Mouse (Mus musculus): ENCODE data around the gene Hmgb2. TPM values are rescaled to one million over a fixed set of nuclear protein-coding genes. Genes with fewer than 3 reads are reported as not detected.

Gene Hmgb2
- polyA plus RNA-seq (2015; fragmentation: Nextera tagmentation; extraction: Ambion mirVana): 225 and 249 TPM in 2 replicates

DNA sequence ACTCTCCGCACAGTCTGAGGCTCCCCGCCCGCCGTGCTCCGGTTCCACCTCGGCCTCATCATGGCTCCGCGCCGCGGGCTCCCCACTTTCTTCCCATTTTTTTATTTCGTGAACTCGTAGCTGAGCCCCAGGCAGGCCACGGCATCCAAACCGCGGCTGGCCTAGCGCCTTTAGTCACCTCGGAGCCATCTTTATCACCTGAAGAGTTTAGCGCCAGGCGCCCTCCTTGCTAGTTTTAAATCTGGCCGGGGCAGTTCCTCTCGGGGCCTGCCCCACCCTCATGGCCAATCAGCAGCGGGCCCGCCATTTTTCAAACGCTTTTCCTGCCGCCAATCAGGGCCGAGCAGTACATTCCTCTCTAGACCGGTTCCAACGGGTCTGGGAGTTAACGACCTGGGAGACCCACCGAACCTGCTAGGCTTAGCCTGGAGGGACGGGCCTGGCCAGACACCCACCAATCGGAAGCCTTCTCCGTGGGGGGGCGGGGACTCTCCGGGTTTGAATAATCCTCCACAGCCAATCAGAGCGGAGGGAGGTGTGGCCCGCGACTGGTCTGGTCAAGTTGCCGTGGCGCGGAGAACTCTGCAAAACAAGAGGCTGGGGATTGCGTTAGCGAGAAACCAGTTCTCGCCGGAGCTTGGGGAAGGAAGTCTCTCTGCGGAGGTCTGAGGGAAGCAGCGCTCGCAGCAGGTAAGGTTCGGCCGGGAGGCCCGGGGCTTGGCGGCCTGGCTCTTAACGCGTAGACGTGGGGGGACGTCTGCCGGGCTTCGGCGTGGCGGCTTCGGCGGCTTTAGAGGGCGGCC is at the start of gene Hmgb2:
Gene Hmgb2 (plus strand): TSS at position 592 of the 803 bp plus-strand sequence.
- Histone ChIP-seq H3K4me1 (peaks cover 12% of the 10 kb centered on the region), H3K9me3 (no peaks in the 10 kb centered on the region), H3K4me2 (replicated peaks) (peak within 1 kb of the TSS; percentile 98), H3K36me3 (no peaks in the 10 kb centered on the region), H3K27ac (replicated peaks) (peak within 1 kb of the TSS; percentile 99), H3K4me3 (peak within 1 kb of the TSS; percentile 75), H3K27me3 (no peaks in the 10 kb centered on the region), H3K9ac (replicated peaks) (peak within 1 kb of the TSS; percentile 89)
- ATAC-seq (replicated peaks): peak; percentile 100
- WGBS: under 1% methylated on average over 63 of the region's 63 CpGs

GRCm38 (mm10) chr8:57462839-57463238 is 48.9 kb upstream of the Hmgb2 start:
- H3K4me2 ChIP-seq (replicated peaks): no peak overlapping the region
- H3K4me3 ChIP-seq: no peak overlapping the region
- H3K4me1 ChIP-seq: peaks cover 3% of the 10 kb centered on the region; the same call in 1 of the 2 replicates
- no peaks in the 10 kb centered on the region for H3K27me3 ChIP-seq
- no peaks in the 10 kb centered on the region for H3K9me3 ChIP-seq
- no peaks in the 10 kb centered on the region for H3K36me3 ChIP-seq
- ATAC-seq (replicated peaks): no peak
- no peak overlapping the region for H3K9ac ChIP-seq (replicated peaks)
- no peak overlapping the region for H3K27ac ChIP-seq (replicated peaks)
- 57% methylated on average over 1 of the region's 1 CpGs for WGBS

DNA sequence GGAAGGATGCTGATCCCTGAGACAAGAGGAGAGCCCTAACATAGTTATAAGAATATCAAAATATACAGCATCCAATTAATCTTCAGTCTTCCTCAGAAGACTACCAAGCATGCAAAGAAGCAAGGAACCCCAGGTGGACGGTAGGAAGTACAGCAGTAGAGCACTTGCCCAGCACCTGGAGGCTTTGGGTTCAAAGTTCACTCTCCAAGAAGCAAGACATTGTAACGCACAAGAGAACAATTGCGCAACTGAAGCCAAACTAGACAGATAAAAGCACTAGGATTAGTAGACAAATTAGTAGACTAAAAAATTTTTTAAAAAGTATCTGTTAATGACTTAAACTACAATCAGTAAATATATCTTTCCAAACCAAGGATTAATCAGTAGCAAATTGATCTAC is 48.0 kb upstream of the Hmgb2 start:
- no peak overlapping the region for H3K4me2 ChIP-seq (replicated peaks)
- 96% methylated on average over 3 of the region's 3 CpGs for WGBS

DNA sequence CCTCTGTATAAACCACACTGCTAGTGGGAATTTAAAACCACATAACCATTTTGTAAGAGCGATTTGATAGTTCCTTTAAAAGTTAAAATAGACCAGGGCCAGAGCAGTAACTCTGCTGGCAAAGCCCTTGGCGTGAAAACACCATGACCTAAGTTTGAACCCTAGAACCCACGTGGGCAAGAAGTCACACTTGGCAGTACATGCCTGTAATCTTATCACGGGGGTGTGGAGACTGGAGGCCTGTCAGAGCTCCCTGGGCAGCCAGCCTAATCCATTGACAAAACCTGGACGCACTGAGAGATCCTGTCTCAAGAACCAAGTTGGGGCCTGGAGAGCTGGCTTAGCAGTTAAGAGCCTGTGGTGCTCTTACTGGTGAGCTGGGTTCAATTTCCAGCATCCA is 43.1 kb upstream of the Hmgb2 start:
- no peak for ATAC-seq (replicated peaks)
- Histone ChIP-seq H3K9me3 (no peaks in the 10 kb centered on the region), H3K4me3 (no peak overlapping the region), H3K4me1 (no peaks in the 10 kb centered on the region), H3K9ac (replicated peaks) (no peak overlapping the region), H3K27me3 (no peaks in the 10 kb centered on the region), H3K4me2 (replicated peaks) (no peak overlapping the region), H3K36me3 (no peaks in the 10 kb centered on the region), H3K27ac (replicated peaks) (no peak overlapping the region)
- 53% methylated on average over 5 of the region's 5 CpGs for WGBS

More for the DNA sequence above, 48.0 kb upstream of the Hmgb2 start:
- Histone ChIP-seq H3K9ac (replicated peaks) (no peak overlapping the region), H3K4me3 (no peak overlapping the region), H3K27ac (replicated peaks) (no peak overlapping the region), H3K4me1 (no peaks in the 10 kb centered on the region), H3K9me3 (no peaks in the 10 kb centered on the region), H3K36me3 (no peaks in the 10 kb centered on the region), H3K27me3 (no peaks in the 10 kb centered on the region)
- ATAC-seq (replicated peaks): no peak

DNA sequence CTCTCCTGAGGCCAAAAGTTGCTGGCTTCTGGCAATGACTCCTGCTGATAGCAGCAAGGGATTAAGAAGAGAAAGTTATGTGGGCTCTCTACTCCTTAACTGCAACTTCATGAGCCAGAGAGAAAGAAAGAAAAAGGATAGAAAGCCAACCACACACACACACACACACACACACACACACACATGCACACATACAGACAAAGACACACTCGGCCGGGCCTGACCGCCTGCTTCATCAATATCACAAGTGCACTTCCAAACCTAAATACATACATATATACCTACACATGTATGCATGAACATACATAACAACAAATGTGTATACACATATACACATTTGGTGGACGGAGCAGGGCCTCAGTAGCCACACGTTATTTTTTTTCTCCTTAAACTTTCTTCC is 40.8 kb upstream of the Hmgb2 start:
- no peak overlapping the region for H3K4me3 ChIP-seq
- no peak for ATAC-seq (replicated peaks)
- no peak overlapping the region for H3K27ac ChIP-seq (replicated peaks)
- H3K9ac ChIP-seq (replicated peaks): no peak overlapping the region
- no peak overlapping the region for H3K4me2 ChIP-seq (replicated peaks)
- WGBS: 94% methylated on average over 5 of the region's 5 CpGs
- no peaks in the 10 kb centered on the region for H3K4me1 ChIP-seq
- H3K9me3 ChIP-seq: no peaks in the 10 kb centered on the region
- no peaks in the 10 kb centered on the region for H3K36me3 ChIP-seq
- no peaks in the 10 kb centered on the region for H3K27me3 ChIP-seq

- no peaks in the 10 kb centered on the region for H3K36me3 ChIP-seq
- H3K4me3 ChIP-seq: no peak overlapping the region
- no peaks in the 10 kb centered on the region for H3K4me1 ChIP-seq
- H3K9me3 ChIP-seq: no peaks in the 10 kb centered on the region
- no peak overlapping the region for H3K9ac ChIP-seq (replicated peaks)
- no peak for ATAC-seq (replicated peaks)
- no peak overlapping the region for H3K27ac ChIP-seq (replicated peaks)
- H3K27me3 ChIP-seq: no peaks in the 10 kb centered on the region
- H3K4me2 ChIP-seq (replicated peaks): no peak overlapping the region
- WGBS: 74% methylated on average over 6 of the region's 6 CpGs
Observed at GRCm38 (mm10) chr8:57473751-57474150, 38.0 kb upstream of the Hmgb2 start.

- Histone ChIP-seq H3K27ac (replicated peaks) (no peak overlapping the region), H3K9me3 (no peaks in the 10 kb centered on the region), H3K4me3 (no peak overlapping the region), H3K36me3 (peaks cover 22% of the 10 kb centered on the region), H3K9ac (replicated peaks) (no peak overlapping the region), H3K4me1 (no peaks in the 10 kb centered on the region), H3K27me3 (no peaks in the 10 kb centered on the region), H3K4me2 (replicated peaks) (no peak overlapping the region)
- no peak for ATAC-seq (replicated peaks)
- whole genome bisulfite sequencing: 78% methylated on average over 3 of the region's 3 CpGs
Observed at GRCm38 (mm10) chr8:57478406-57478805, 33.3 kb upstream of the Hmgb2 start.

- H3K9ac ChIP-seq (replicated peaks): no peak overlapping the region
- WGBS: 95% methylated on average over 8 of the region's 8 CpGs
- H3K27me3 ChIP-seq: no peaks in the 10 kb centered on the region
- H3K36me3 ChIP-seq: peaks cover 22% of the 10 kb centered on the region
- no peaks in the 10 kb centered on the region for H3K9me3 ChIP-seq
- H3K4me1 ChIP-seq: no peaks in the 10 kb centered on the region
- ATAC-seq (replicated peaks): no peak
- no peak overlapping the region for H3K4me3 ChIP-seq
- no peak overlapping the region for H3K4me2 ChIP-seq (replicated peaks)
- no peak overlapping the region for H3K27ac ChIP-seq (replicated peaks)
Observed at GRCm38 (mm10) chr8:57479700-57480099, 32.0 kb upstream of the Hmgb2 start.

DNA sequence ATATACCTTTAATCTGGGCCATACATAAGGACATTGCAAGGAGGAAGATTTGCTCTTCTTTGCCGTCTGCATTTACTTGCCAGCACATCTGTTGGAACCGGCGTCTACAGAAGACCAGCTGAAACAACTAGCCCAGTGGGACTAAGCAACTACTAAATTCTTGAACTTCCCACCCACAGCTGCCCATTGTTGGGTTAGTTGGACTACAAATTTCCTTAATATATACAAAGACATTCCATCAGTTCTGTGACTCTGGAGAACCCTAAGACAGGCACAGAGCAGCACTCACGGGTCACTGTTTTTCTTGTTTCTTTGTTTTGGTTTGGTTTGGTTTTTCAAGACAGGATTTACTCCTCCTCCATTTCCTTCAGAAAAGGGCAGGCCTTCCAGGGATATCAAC is 31.1 kb upstream of the Hmgb2 start:
- peaks cover 7% of the 10 kb centered on the region for H3K4me1 ChIP-seq
- no peak for ATAC-seq (replicated peaks)
- peaks cover 22% of the 10 kb centered on the region for H3K36me3 ChIP-seq
- H3K9me3 ChIP-seq: no peaks in the 10 kb centered on the region
- H3K27ac ChIP-seq (replicated peaks): no peak overlapping the region
- H3K9ac ChIP-seq (replicated peaks): no peak overlapping the region
- H3K27me3 ChIP-seq: no peaks in the 10 kb centered on the region
- 85% methylated on average over 4 of the region's 4 CpGs for WGBS
- H3K4me3 ChIP-seq: no peak overlapping the region
- no peak overlapping the region for H3K4me2 ChIP-seq (replicated peaks)

DNA sequence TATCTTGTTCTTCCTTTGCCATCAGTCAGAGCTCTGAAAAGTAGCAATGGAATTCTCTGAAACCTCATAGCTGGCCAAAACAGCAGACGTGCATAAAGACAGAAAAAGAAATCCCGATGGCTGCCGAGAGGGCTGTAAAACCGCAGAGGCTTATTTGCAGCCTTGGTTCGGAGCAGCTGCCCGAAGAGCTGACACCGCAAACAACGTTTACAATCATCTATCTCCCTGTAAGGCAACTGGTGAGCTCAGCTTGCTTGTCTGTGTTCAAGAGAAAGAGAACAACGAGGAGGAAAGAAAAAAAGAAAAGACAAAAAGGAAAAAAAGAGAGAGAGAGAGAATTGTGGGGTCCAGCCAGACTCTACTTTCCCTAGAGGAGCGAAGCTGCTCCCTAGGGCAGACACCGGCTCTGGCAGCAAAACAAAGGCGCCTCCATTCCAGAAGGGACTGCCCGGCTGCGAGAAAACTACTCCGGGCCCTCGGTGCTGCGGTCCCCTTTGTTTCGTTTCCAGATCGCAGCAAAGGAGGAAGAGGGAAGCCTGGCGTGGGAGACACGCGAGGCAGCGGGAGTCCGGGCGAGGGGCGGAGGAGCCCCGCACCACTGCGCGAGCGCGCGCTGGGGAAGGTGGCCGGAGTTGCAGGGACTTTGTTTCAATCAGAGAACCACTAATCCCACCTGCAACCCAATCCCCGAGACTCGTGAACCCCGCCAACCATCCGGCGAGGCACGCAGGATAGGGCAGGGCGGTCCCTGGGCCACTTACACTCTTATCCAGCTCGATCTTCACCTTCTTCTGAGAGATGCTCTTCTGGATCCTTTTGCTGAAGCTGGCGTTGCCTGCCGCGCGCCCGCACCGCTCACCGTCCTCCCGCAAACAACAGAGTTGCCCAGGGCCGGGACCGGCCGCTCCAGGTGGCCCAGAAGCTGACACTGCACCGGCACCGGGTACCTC is 24.9 kb upstream of the Hmgb2 start:
- Histone ChIP-seq H3K9me3 (no peaks in the 10 kb centered on the region), H3K4me1 (peaks cover 13% of the 10 kb centered on the region), H3K36me3 (peaks cover 10% of the 10 kb centered on the region), H3K4me3 (peak overlapping the region; percentile 98), H3K9ac (replicated peaks) (peak overlapping the region; percentile 97), H3K27ac (replicated peaks) (peak overlapping the region; percentile 99), H3K27me3 (no peaks in the 10 kb centered on the region), H3K4me2 (replicated peaks) (peak overlapping the region; percentile 83)
- under 1% methylated on average over 54 of the region's 54 CpGs for WGBS
- ATAC-seq (replicated peaks): peak; percentile 3

DNA sequence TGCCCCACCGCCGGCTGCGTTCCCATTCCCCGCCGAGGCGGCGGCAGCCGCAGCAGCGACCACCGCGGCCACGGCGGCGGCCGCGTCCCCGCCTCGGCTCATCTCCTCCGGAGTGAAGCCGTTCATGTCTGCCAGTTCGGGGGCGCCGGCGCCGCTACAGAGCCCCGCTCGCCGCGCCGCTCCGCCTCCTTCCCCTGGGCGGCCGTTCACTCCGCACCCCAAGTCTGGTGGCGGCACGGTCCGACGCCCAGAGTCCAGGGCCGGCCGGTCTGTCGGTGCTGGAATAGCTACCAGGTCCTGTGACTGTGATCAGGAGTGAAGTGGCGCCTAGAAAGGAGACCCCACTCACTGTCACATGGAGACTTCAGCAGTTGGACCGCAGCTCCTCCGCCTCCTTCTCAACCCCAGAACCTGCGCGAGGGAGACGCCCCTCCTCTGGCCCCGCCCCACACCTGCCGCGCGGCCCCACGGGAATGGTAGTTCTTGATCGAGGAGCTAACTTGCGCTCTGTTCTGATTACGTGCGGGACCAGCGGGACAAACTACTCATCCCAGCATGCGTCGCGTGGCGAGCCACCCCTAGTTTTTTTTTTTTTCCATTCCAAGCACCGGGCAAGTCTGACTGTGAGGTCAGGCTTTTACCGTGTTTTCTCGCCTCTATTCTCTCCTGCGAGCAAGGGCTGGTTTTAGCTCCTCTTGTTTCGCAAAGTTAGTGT is 24.1 kb upstream of the Hmgb2 start, which contains the start of gene Sap30:
Gene Sap30 (minus strand): TSS at position 420 of the 715 bp plus-strand sequence.
- H3K36me3 ChIP-seq: peaks cover 3% of the 10 kb centered on the region
- WGBS: under 1% methylated on average over 65 of the region's 66 CpGs
- ATAC-seq (replicated peaks): peak; percentile 98

More for the DNA sequence above, 24.1 kb upstream of the Hmgb2 start, which contains the start of gene Sap30:
- peak within 1 kb of the TSS; percentile 83 for H3K4me2 ChIP-seq (replicated peaks)
- H3K9ac ChIP-seq (replicated peaks): peak within 1 kb of the TSS; percentile 97
- H3K4me1 ChIP-seq: peaks cover 13% of the 10 kb centered on the region
- H3K4me3 ChIP-seq: peak within 1 kb of the TSS; percentile 98
- no peaks in the 10 kb centered on the region for H3K9me3 ChIP-seq
- peak within 1 kb of the TSS; percentile 99 for H3K27ac ChIP-seq (replicated peaks)
- H3K27me3 ChIP-seq: no peaks in the 10 kb centered on the region

All from forebrain, embryonic 15.5 days (tissue).